Comparison of ENCODE assay signal across 25 mouse cellular contexts in genomic region chr7:140681651-140682050, GRCm38 (mm10). TPM values are rescaled to one million over a fixed set of nuclear protein-coding genes. Genes with fewer than 3 reads are reported as not detected.
"Had no signal": no experiment of that assay in that cellular context is flagged by ENCODE, and none has a peak within 500 bp of the region (broad histone marks: within the 10 kb centered on the region; RNA-seq: fewer than 3 reads in every experiment).

Olfr45 (plus strand) TSS chr7:140681951.

- DNase-seq: retina, postnatal 1 day; right cerebral cortex, adult 18-20 months; right cerebral cortex, postnatal 14 days; right cerebral cortex, postnatal 25 days; right cerebral cortex, postnatal 4 days; spleen, adult 18-20 months; thymus, adult 18-20 months; thymus, adult 2 months; thymus, postnatal 14 days; thymus, postnatal 25 days; thymus, postnatal 36 days; thymus, postnatal 4 days had no signal

- H3K27ac ChIP-seq: neural tube, embryonic 12.5 days; neural tube, embryonic 13.5 days; neural tube, embryonic 15.5 days; stomach, embryonic 15.5 days; stomach, postnatal 0 days had no signal

- H3K4me1 ChIP-seq: neural tube, embryonic 12.5 days; neural tube, embryonic 13.5 days; neural tube, embryonic 15.5 days; stomach, embryonic 15.5 days had no signal

- H3K4me3 ChIP-seq: neural tube, embryonic 12.5 days; neural tube, embryonic 13.5 days; neural tube, embryonic 15.5 days; stomach, embryonic 15.5 days had no signal

RNA-seq across cellular contexts. Expression of gene Olfr45, which starts in this region (rescaled TPM):
- polyA plus RNA-seq: neural tube, embryonic 12.5 days; neural tube, embryonic 13.5 days; neural tube, embryonic 14.5 days; neural tube, embryonic 15.5 days; small intestine, adult 2 months; spleen, adult 2 months; stomach, embryonic 14.5 days; stomach, embryonic 15.5 days; stomach, embryonic 16.5 days; stomach, postnatal 0 days; testis, adult 2 months; thymus, adult 2 months; thymus, postnatal 0 days; urinary bladder, adult 2 months had no signal
